Mouse (Mus musculus) retina, embryonic 14.5 days (tissue): ENCODE data around the gene Acot7.
A peak's percentile ranks its signal among the peaks of the same experiment; 100 is the strongest.

ENCODE experiments used
- DNase-seq: peaks from one replicate; pipeline ENCODE4 v3.0.0-alpha.2; 2015; ENCODE audit warnings: low spot score

The Acot7 gene

GRCm38 (mm10) chr4:152296874-152297861 lies 119.2 kb downstream of the Acot7 start, which contains the start of gene Icmt:
Icmt (plus strand) TSS chr4:152297227.
- DNase-seq = peak; percentile 99

GRCm38 (mm10) chr4:152298836-152299235 lies 120.9 kb downstream of the Acot7 start:
- no peak for DNase-seq

GRCm38 (mm10) chr4:152300375-152300774 lies 122.4 kb downstream of the Acot7 start:
- no peak for DNase-seq

- DNase-seq = no peak
Observed at GRCm38 (mm10) chr4:152302012-152302411, 124.1 kb downstream of the Acot7 start.

GRCm38 (mm10) chr4:152303172-152303571 lies 125.2 kb downstream of the Acot7 start:
- no peak for DNase-seq

- DNase-seq = no peak
Observed at GRCm38 (mm10) chr4:152304685-152305084, 126.8 kb downstream of the Acot7 start.

- DNase-seq = no peak
Observed at GRCm38 (mm10) chr4:152305991-152306390, 128.1 kb downstream of the Acot7 start.

- no peak for DNase-seq
Observed at GRCm38 (mm10) chr4:152307542-152307941, 129.6 kb downstream of the Acot7 start.

- DNase-seq = no peak
Observed at GRCm38 (mm10) chr4:152312186-152312585, 134.3 kb downstream of the Acot7 start.

- peak; percentile 39 for DNase-seq
Observed at GRCm38 (mm10) chr4:152313211-152313632, 135.3 kb downstream of the Acot7 start.

- DNase-seq = peak; percentile 58
Observed at GRCm38 (mm10) chr4:152313934-152314333, 136.0 kb downstream of the Acot7 start.

GRCm38 (mm10) chr4:152315498-152316213 lies 137.7 kb downstream of the Acot7 start:
- DNase-seq = no peak

GRCm38 (mm10) chr4:152317631-152318033 lies 139.7 kb downstream of the Acot7 start:
- no peak for DNase-seq

GRCm38 (mm10) chr4:152318517-152319234 lies 140.7 kb downstream of the Acot7 start, which contains the start of gene Rnf207:
Rnf207 (minus strand) TSS chr4:152318993.
- DNase-seq = peak; percentile 76
